Mouse (Mus musculus): Measurements from ENCODE around the gene Gnptab. TPM values are rescaled to one million over a fixed set of nuclear protein-coding genes. Genes with fewer than 3 reads are reported as not detected.

Gnptab gene
- polyA plus RNA-seq (2016; fragmentation: Nextera tagmentation; extraction: Ambion mirVana) = 13.1 TPM in 2 replicates

DNA sequence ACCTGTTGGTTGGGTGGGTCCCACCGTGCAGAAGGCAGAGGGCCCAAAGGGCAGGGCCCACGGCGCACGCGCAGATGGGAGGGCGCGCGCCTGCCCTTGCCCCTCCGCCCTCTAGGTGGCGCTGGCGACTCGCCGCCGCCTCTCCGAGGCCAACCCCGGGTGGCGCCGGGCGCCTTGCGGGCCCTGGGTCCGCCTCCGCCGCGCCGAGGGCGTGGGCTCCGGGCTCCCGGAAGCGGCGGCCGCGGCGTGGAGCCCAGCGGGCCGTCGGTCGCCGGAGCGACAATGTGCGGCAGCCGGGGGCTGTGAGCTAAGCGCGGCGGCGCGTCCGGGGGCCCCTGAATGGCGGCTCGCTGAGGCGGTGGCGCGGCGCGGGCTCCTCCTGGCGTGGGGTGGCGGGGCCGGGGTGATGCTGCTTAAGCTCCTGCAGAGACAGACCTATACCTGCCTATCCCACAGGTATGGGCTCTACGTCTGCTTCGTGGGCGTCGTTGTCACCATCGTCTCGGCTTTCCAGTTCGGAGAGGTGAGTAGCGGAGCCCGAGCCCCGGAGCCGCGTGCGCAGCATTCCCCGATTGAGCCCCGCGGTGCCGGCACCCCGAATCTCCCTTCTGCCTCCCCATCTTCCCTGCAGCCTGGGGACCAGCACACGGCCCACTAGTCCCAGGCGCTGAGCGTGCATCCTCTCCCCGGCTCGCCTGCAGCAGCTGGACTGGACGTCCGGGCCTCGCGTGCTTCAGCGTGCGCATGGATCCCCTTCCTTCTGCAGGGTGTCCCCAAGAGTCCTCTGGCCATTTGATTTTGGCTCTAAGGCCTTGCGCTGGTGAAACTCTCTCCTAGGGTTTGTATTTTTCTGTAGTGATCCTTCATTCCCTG is at the start of gene Gnptab, which contains the start of gene Dram1:
Gene Gnptab (plus strand): TSS at position 120 of the 873 bp plus-strand sequence.
Gene Dram1 (minus strand): TSS at position 68 of the 873 bp plus-strand sequence.
- no peaks in the 10 kb centered on the region for H3K9me3 ChIP-seq
- peak within 1 kb of the TSS; percentile 78 for H3K4me3 ChIP-seq
- H3K9ac ChIP-seq = peak within 1 kb of the TSS; percentile 77
- under 1% methylated on average over 82 of the region's 87 CpGs for WGBS
- H3K4me2 ChIP-seq (replicated peaks) = peak within 1 kb of the TSS; percentile 82
- H3K27ac ChIP-seq = peak within 1 kb of the TSS; percentile 72; the same call in 1 of the 2 replicates
- ATAC-seq (ENCODE audit: insufficient number of reproducible peaks, insufficient read depth, low FRiP score, low TSS enrichment) = peak; percentile 85
- H3K4me1 ChIP-seq = peaks cover 9% of the 10 kb centered on the region; the same call in 1 of the 2 replicates
- H3K27me3 ChIP-seq = no peaks in the 10 kb centered on the region; the same call in 1 of the 2 replicates
- H3K36me3 ChIP-seq = no peaks in the 10 kb centered on the region

GRCm38 (mm10) chr10:88330695-88331094 is 48.2 kb upstream of the Gnptab start:
- H3K36me3 ChIP-seq = no peaks in the 10 kb centered on the region
- ATAC-seq (ENCODE audit: insufficient number of reproducible peaks, insufficient read depth, low FRiP score, low TSS enrichment) = no peak
- 32% methylated on average over 5 of the region's 5 CpGs for WGBS

DNA sequence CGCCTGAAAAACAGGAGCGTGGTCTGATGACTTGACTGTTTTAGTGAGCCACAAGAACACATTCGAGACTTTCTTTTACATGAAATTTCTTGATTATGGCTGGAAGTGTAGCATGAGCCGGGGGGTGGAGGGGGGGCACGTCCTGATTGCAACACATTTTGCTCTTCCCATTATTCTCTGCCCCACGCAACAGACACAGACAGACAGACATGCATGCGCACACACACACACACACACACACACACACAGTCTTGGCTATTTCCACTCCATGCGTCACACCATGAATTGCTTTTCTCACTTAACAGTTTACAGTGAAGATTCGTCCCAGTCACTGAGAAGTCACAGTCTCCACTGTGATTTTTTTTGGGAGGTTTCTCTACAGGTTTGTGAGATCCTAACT is 38.3 kb upstream of the Gnptab start:
- no peaks in the 10 kb centered on the region for H3K4me1 ChIP-seq
- H3K9me3 ChIP-seq = peaks cover under 1% of the 10 kb centered on the region; the same call in 1 of the 2 replicates
- H3K9ac ChIP-seq = no peak overlapping the region
- H3K27me3 ChIP-seq = no peaks in the 10 kb centered on the region
- no peak overlapping the region for H3K27ac ChIP-seq
- no peaks in the 10 kb centered on the region for H3K36me3 ChIP-seq
- H3K4me2 ChIP-seq (replicated peaks) = no peak overlapping the region
- no peak for ATAC-seq (ENCODE audit: insufficient number of reproducible peaks, insufficient read depth, low FRiP score, low TSS enrichment)
- H3K4me3 ChIP-seq = no peak overlapping the region
- 84% methylated on average over 9 of the region's 9 CpGs for WGBS

More at GRCm38 (mm10) chr10:88330695-88331094, 48.2 kb upstream of the Gnptab start:
- Histone ChIP-seq H3K4me3 (no peak overlapping the region), H3K9me3 (peaks cover 5% of the 10 kb centered on the region), H3K4me1 (no peaks in the 10 kb centered on the region), H3K27me3 (no peaks in the 10 kb centered on the region), H3K9ac (no peak overlapping the region), H3K27ac (no peak overlapping the region), H3K4me2 (replicated peaks) (no peak overlapping the region)

- no peak overlapping the region for H3K4me3 ChIP-seq
- H3K36me3 ChIP-seq = no peaks in the 10 kb centered on the region
- 83% methylated on average over 6 of the region's 6 CpGs for WGBS
Observed at GRCm38 (mm10) chr10:88341368-88341767, 37.6 kb upstream of the Gnptab start.

GRCm38 (mm10) chr10:88345899-88346401 is 33.0 kb upstream of the Gnptab start:
- no peak overlapping the region for H3K27ac ChIP-seq
- no peaks in the 10 kb centered on the region; the same call in 1 of the 2 replicates for H3K4me1 ChIP-seq
- H3K4me3 ChIP-seq = no peak overlapping the region
- no peaks in the 10 kb centered on the region for H3K27me3 ChIP-seq
- H3K9ac ChIP-seq = no peak overlapping the region
- H3K9me3 ChIP-seq = no peaks in the 10 kb centered on the region
- H3K4me2 ChIP-seq (replicated peaks) = no peak overlapping the region
- ATAC-seq (ENCODE audit: insufficient number of reproducible peaks, insufficient read depth, low FRiP score, low TSS enrichment) = no peak
- H3K36me3 ChIP-seq = no peaks in the 10 kb centered on the region
- 58% methylated on average over 11 of the region's 11 CpGs for WGBS

More at GRCm38 (mm10) chr10:88341368-88341767, 37.6 kb upstream of the Gnptab start:
- Histone ChIP-seq H3K27me3 (no peaks in the 10 kb centered on the region), H3K9me3 (no peaks in the 10 kb centered on the region), H3K4me2 (replicated peaks) (no peak overlapping the region), H3K27ac (no peak overlapping the region), H3K9ac (no peak overlapping the region), H3K4me1 (no peaks in the 10 kb centered on the region; the same call in 1 of the 2 replicates)
- ATAC-seq (ENCODE audit: insufficient number of reproducible peaks, insufficient read depth, low FRiP score, low TSS enrichment) = no peak

DNA sequence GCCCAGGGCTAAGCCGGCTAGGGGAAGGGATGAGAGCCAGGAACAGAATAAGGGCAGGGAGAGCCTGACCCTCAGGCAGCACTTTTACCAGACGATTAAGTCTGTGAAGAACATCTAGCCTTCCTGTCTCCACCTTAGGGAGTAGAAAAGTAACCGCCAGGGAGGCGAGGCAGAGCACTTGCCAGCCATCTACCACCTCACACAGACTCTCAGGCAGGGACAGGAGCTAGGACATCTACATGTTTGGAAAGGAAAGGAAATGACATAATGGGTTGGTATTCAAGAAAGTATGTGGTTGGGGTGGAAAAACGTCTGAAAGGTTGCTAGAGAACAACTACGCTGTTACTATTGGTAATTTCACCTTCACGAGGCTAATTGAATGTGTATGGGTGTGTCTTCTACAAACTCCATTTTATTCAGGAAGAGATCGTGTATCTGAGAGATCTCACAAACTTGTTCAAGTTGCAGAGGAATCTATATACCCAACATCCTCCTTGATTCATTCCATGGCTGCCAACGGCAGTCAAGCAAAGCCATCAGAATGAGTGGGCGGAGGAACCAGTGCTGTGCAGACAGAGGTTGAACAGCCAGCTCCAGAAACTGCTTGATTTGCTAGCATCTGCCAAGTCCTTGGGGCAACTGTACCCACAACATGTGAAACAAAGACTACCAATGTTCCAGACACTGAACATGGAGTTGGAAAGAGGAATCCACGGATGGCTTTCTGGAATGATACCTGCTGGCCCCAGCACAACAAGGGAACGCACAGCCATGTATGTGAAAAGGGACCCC is 32.3 kb upstream of the Gnptab start:
- no peaks in the 10 kb centered on the region for H3K9me3 ChIP-seq
- H3K4me1 ChIP-seq = no peaks in the 10 kb centered on the region; the same call in 1 of the 2 replicates
- H3K4me3 ChIP-seq = no peak overlapping the region
- no peaks in the 10 kb centered on the region for H3K27me3 ChIP-seq
- H3K27ac ChIP-seq = no peak overlapping the region
- no peaks in the 10 kb centered on the region for H3K36me3 ChIP-seq
- no peak overlapping the region for H3K9ac ChIP-seq
- WGBS = 73% methylated on average over 12 of the region's 12 CpGs
- H3K4me2 ChIP-seq (replicated peaks) = no peak overlapping the region
- no peak for ATAC-seq (ENCODE audit: insufficient number of reproducible peaks, insufficient read depth, low FRiP score, low TSS enrichment)

- no peaks in the 10 kb centered on the region for H3K9me3 ChIP-seq
- no peaks in the 10 kb centered on the region; the same call in 1 of the 2 replicates for H3K4me1 ChIP-seq
- H3K27me3 ChIP-seq = no peaks in the 10 kb centered on the region
- ATAC-seq (ENCODE audit: insufficient number of reproducible peaks, insufficient read depth, low FRiP score, low TSS enrichment) = no peak
- H3K9ac ChIP-seq = no peak overlapping the region
- no peak overlapping the region for H3K27ac ChIP-seq
- no peak overlapping the region for H3K4me3 ChIP-seq
- WGBS = 28% methylated on average over 8 of the region's 8 CpGs
- H3K4me2 ChIP-seq (replicated peaks) = no peak overlapping the region
- H3K36me3 ChIP-seq = no peaks in the 10 kb centered on the region
Observed at GRCm38 (mm10) chr10:88349800-88350199, 29.1 kb upstream of the Gnptab start.

GRCm38 (mm10) chr10:88350687-88351086 is 28.2 kb upstream of the Gnptab start:
- no peak overlapping the region for H3K4me3 ChIP-seq
- 54% methylated on average over 2 of the region's 2 CpGs for WGBS
- H3K27me3 ChIP-seq = 0 out of 2 replicates have a peak, but pooled peaks cover 7% of the 10 kb centered on the region
- H3K27ac ChIP-seq = no peak overlapping the region
- ATAC-seq (ENCODE audit: insufficient number of reproducible peaks, insufficient read depth, low FRiP score, low TSS enrichment) = no peak
- H3K9me3 ChIP-seq = no peaks in the 10 kb centered on the region
- no peaks in the 10 kb centered on the region for H3K36me3 ChIP-seq
- no peak overlapping the region for H3K9ac ChIP-seq
- H3K4me1 ChIP-seq = no peaks in the 10 kb centered on the region; the same call in 1 of the 2 replicates
- no peak overlapping the region for H3K4me2 ChIP-seq (replicated peaks)

DNA sequence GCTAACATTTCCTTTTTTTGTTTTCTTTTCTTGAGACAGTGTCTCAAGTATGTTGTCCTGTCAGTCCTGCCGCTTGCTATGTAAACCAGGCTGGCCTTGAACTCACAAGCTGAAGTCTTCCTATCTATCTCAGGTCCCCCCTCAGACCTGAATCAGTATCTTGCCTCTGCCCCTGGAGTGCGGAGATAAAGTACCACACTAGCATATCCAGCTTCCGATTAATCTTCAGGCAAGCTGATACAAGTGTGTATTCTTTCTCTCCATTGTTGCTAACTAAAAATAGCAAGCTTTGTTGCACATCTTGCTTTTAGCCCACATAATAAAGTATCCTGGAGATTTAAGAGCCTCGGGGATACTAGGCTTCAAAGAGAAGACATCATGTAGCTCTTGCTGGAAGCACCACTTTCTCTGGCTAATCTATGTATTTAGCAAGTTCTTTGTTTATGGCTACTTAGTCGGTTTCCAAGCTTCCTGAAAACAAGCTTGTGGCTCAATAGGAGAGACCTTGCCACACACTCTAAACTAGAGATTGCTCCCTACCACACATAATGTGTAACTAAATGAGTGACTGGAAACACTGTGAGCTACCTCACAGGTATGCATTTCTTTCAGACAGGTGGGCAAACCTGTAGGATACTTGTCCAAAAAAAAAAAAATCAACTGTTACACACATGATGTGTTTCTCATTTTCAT is 27.4 kb upstream of the Gnptab start:
- Histone ChIP-seq H3K9ac (no peak overlapping the region), H3K27ac (no peak overlapping the region), H3K9me3 (no peaks in the 10 kb centered on the region), H3K4me2 (replicated peaks) (no peak overlapping the region), H3K36me3 (no peaks in the 10 kb centered on the region), H3K27me3 (peaks cover 12% of the 10 kb centered on the region; the same call in 1 of the 2 replicates), H3K4me3 (no peak overlapping the region), H3K4me1 (no peaks in the 10 kb centered on the region)
- ATAC-seq (ENCODE audit: insufficient number of reproducible peaks, insufficient read depth, low FRiP score, low TSS enrichment) = no peak
- 62% methylated on average over 5 of the region's 5 CpGs for WGBS

DNA sequence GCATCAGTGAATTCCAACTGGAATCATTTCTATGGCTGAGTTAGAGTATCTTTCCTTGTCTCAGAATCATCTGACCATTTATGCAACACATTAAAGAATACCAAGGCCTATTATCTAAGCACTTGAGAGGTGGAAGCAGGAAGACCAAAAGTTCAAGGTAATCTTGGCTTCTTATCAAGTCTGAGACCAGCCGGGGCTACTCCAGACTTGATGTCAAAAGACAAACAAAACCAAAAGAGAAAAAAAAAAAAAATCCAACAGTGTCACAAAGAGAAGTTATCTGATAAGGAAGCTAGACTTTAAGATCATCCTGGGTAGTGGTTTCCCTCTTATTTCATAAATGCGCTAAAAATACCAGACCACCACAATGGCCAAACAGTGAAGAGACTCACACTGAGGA is 26.4 kb upstream of the Gnptab start:
- H3K36me3 ChIP-seq = no peaks in the 10 kb centered on the region
- no peaks in the 10 kb centered on the region for H3K9me3 ChIP-seq
- no peak for ATAC-seq (ENCODE audit: insufficient number of reproducible peaks, insufficient read depth, low FRiP score, low TSS enrichment)
- 85% methylated on average over 2 of the region's 2 CpGs for WGBS
- H3K4me2 ChIP-seq (replicated peaks) = no peak overlapping the region
- no peak overlapping the region for H3K4me3 ChIP-seq
- no peak overlapping the region for H3K27ac ChIP-seq
- H3K27me3 ChIP-seq = peaks cover 20% of the 10 kb centered on the region; the same call in 1 of the 2 replicates
- H3K9ac ChIP-seq = no peak overlapping the region
- no peaks in the 10 kb centered on the region for H3K4me1 ChIP-seq

DNA sequence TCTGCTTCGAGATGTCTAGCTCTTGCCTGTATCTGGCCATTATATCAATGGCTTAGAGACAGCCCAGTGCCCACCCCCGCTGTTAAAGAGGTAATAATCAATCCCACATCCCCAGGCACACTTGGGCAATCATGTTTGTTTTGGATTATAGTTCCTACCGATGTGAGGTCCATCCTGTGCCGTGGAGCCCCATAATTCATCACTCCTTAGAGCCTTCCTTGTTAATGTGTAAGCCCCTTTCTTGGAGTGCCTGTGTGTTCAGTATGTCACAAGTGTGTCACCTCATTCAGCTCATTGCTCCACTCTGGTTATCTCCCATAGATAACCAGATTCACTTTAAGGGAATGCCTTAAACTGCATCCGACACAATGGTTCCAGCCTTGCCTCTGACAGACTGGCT is 24.3 kb upstream of the Gnptab start:
- Histone ChIP-seq H3K4me2 (replicated peaks) (no peak overlapping the region), H3K27ac (no peak overlapping the region), H3K4me1 (no peaks in the 10 kb centered on the region), H3K36me3 (no peaks in the 10 kb centered on the region), H3K4me3 (no peak overlapping the region), H3K27me3 (peaks cover 24% of the 10 kb centered on the region; the same call in 1 of the 2 replicates), H3K9me3 (no peaks in the 10 kb centered on the region), H3K9ac (no peak overlapping the region)
- ATAC-seq (ENCODE audit: insufficient number of reproducible peaks, insufficient read depth, low FRiP score, low TSS enrichment) = no peak
- WGBS = 77% methylated on average over 5 of the region's 5 CpGs
